Mouse (Mus musculus) midbrain, postnatal 0 days (tissue): ENCODE results near the gene Eipr1. TPM values are rescaled to one million over a fixed set of nuclear protein-coding genes. Genes with fewer than 3 reads are reported as not detected.

Experiments
- ATAC-seq: fragments of 200-750 bp; cut with Nextera tagmentation; 2 replicates; pipeline ENCODE4 v1.8.0; 2017; ENCODE audit warnings: moderate number of reproducible peaks, mild to moderate bottlenecking, moderate TSS enrichment, moderate library complexity; ENCODE audit not compliant: low FRiP score
- DNase-seq: peaks from one replicate; pipeline ENCODE4 v3.0.0-alpha.2; 2015; ENCODE audit warnings: low spot score
- H3K27ac ChIP-seq: fragments of 300-500 bp; sonication (generic); 2 replicates; pipeline ENCODE4 v1.5.1; 2014; ENCODE audit warnings: low read depth, mild to moderate bottlenecking, low read length, mixed read lengths
- H3K27me3 ChIP-seq: fragments of 300-500 bp; sonication (generic); 2 replicates; pipeline ENCODE4 v1.6.1; 2014; ENCODE audit warnings: low read length, control low read depth, mixed read lengths; ENCODE audit not compliant: insufficient read depth
- H3K36me3 ChIP-seq: fragments of 300-500 bp; sonication (generic); 2 replicates; pipeline ENCODE4 v1.6.1; 2014; ENCODE audit warnings: low read length, control low read depth, mixed read lengths; ENCODE audit not compliant: insufficient read depth
- H3K4me1 ChIP-seq: fragments of 300-500 bp; sonication (generic); 2 replicates; pipeline ENCODE4 v1.6.1; 2014; ENCODE audit warnings: mild to moderate bottlenecking, control low read depth, antibody characterized with exemption, low read length, mixed read lengths; ENCODE audit not compliant: insufficient read depth
- H3K4me2 ChIP-seq: fragments of 300-500 bp; sonication (generic); 2 replicates; pipeline ENCODE4 v1.6.1; 2014; ENCODE audit warnings: low read depth, mild to moderate bottlenecking, low read length, mixed read lengths; ENCODE audit not compliant: poor library complexity, severe bottlenecking
- H3K4me3 ChIP-seq: fragments of 300-500 bp; sonication (generic); 2 replicates; pipeline ENCODE4 v1.5.1; 2014; ENCODE audit warnings: low read depth, mild to moderate bottlenecking, low read length, moderate library complexity
- H3K9ac ChIP-seq: fragments of 300-500 bp; sonication (generic); replicated peaks from 2 replicates; pipeline ENCODE4 v1.6.1; 2014; ENCODE audit warnings: mild to moderate bottlenecking, low read length, moderate library complexity, mixed read lengths; ENCODE audit not compliant: poor library complexity, severe bottlenecking
- H3K9me3 ChIP-seq: fragments of 300-500 bp; sonication (generic); 2 replicates; pipeline ENCODE4 v1.6.1; 2016; ENCODE audit warnings: low read length, control low read depth
- CTCF ChIP-seq: IDR thresholded peaks from 2 replicates; pipeline ENCODE4 v1.5.1; 2016; ENCODE audit warnings: antibody characterized with exemption, mild to moderate bottlenecking
- WGBS: fragments of 180-500 bp; shearing (Covaris S2); extraction: QIAGEN DNeasy Blood & Tissue Kit; methylation state at CpG from one replicate; pipeline ENCODE4 v1.1.7; 2014; 5-methylcytosine and 5-hydroxymethylcytosine counted together
- polyA plus RNA-seq: library from polyadenylated mRNA; unstranded; fragments of >200 nt; fragmentation: Nextera tagmentation; extraction: Ambion mirVana; gene quantifications from 2 replicates; pipeline ENCODE4 v1.2.1, GENCODE M21; 2015
- total RNA-seq: library from RNA; depleted of rRNA; stranded (reverse); fragments of >200 nt; gene quantifications from 2 replicates; pipeline ENCODE4 v1.2.3, GENCODE M21; 2014

Eipr1 gene
- total and polyA plus RNA-seq, 2 experiments from 2014 or later: 59.6 to 62.2 TPM

- no peak overlapping the region for H3K9ac ChIP-seq
- H3K9me3 ChIP-seq: no peaks in the 10 kb centered on the region
- no peaks in the 10 kb centered on the region; the same call in 1 of the 2 replicates for H3K36me3 ChIP-seq
- H3K4me2 ChIP-seq: no peak overlapping the region
- no peak for DNase-seq
- no peak overlapping the region for H3K4me3 ChIP-seq
- ATAC-seq: no peak
- no peaks in the 10 kb centered on the region; the same call in 1 of the 2 replicates for H3K4me1 ChIP-seq
- H3K27me3 ChIP-seq: no peaks in the 10 kb centered on the region
- WGBS: 90% methylated on average over 8 of the region's 8 CpGs
- no peak overlapping the region for H3K27ac ChIP-seq
- no peak for TF ChIP-seq CTCF
Observed at GRCm38 (mm10) chr12:28845811-28846210, 94.2 kb downstream of the Eipr1 start.

GRCm38 (mm10) chr12:28847401-28847800 lies 95.8 kb downstream of the Eipr1 start:
- Histone ChIP-seq H3K9ac (no peak overlapping the region), H3K27me3 (no peaks in the 10 kb centered on the region), H3K9me3 (no peaks in the 10 kb centered on the region), H3K4me1 (no peaks in the 10 kb centered on the region; the same call in 1 of the 2 replicates), H3K27ac (no peak overlapping the region), H3K4me3 (no peak overlapping the region), H3K36me3 (no peaks in the 10 kb centered on the region; the same call in 1 of the 2 replicates), H3K4me2 (no peak overlapping the region)
- WGBS: 75% methylated on average over 6 of the region's 6 CpGs
- DNase-seq (no peak), ATAC-seq (no peak)
- TF ChIP-seq CTCF: no peak

- Histone ChIP-seq H3K4me1 (no peaks in the 10 kb centered on the region; the same call in 1 of the 2 replicates), H3K4me2 (no peak overlapping the region), H3K9ac (0 out of 2 replicates have a peak overlapping the region, but pooled peaks have one; percentile 29), H3K36me3 (no peaks in the 10 kb centered on the region; the same call in 1 of the 2 replicates), H3K27ac (peak overlapping the region; percentile 51; the same call in 1 of the 2 replicates), H3K9me3 (no peaks in the 10 kb centered on the region), H3K4me3 (no peak overlapping the region), H3K27me3 (no peaks in the 10 kb centered on the region)
- TF ChIP-seq CTCF: no peak
- DNase-seq: no peak
- WGBS: 46% methylated on average over 18 of the region's 18 CpGs
- no peak for ATAC-seq
Observed at GRCm38 (mm10) chr12:28848726-28849612, 97.4 kb downstream of the Eipr1 start.

- Histone ChIP-seq H3K9ac (no peak overlapping the region), H3K4me1 (peaks cover 22% of the 10 kb centered on the region; the same call in 1 of the 2 replicates), H3K36me3 (no peaks in the 10 kb centered on the region), H3K4me3 (no peak overlapping the region), H3K27ac (peak overlapping the region; percentile 94), H3K27me3 (no peaks in the 10 kb centered on the region), H3K4me2 (no peak overlapping the region), H3K9me3 (no peaks in the 10 kb centered on the region)
- 14% methylated on average over 11 of the region's 11 CpGs for WGBS
- ATAC-seq (peak; percentile 80), DNase-seq (peak; percentile 86)
- no peak for TF ChIP-seq CTCF
Observed at GRCm38 (mm10) chr12:28859495-28860263, 108.1 kb downstream of the Eipr1 start.

GRCm38 (mm10) chr12:28860264-28860560 lies 108.6 kb downstream of the Eipr1 start:
- H3K36me3 ChIP-seq: no peaks in the 10 kb centered on the region
- H3K27me3 ChIP-seq: no peaks in the 10 kb centered on the region
- H3K27ac ChIP-seq: peak overlapping the region; percentile 94
- DNase-seq: peak; percentile 80
- 9% methylated on average over 5 of the region's 5 CpGs for WGBS
- no peak overlapping the region for H3K4me3 ChIP-seq
- H3K4me1 ChIP-seq: peaks cover 22% of the 10 kb centered on the region; the same call in 1 of the 2 replicates
- TF ChIP-seq CTCF: 0 out of 2 replicates have a peak, but pooled peaks have one; percentile 9
- no peak overlapping the region for H3K9ac ChIP-seq
- peak; percentile 65; the same call in 1 of the 2 replicates for ATAC-seq
- H3K9me3 ChIP-seq: no peaks in the 10 kb centered on the region
- H3K4me2 ChIP-seq: no peak overlapping the region
